Mouse (Mus musculus): ENCODE data around the gene Inpp4b. TPM values are rescaled to one million over a fixed set of nuclear protein-coding genes. Genes with fewer than 3 reads are reported as not detected.

The Inpp4b gene
- polyA plus RNA-seq, 1 experiment from 2014 or later, result 3.2 TPM

DNA sequence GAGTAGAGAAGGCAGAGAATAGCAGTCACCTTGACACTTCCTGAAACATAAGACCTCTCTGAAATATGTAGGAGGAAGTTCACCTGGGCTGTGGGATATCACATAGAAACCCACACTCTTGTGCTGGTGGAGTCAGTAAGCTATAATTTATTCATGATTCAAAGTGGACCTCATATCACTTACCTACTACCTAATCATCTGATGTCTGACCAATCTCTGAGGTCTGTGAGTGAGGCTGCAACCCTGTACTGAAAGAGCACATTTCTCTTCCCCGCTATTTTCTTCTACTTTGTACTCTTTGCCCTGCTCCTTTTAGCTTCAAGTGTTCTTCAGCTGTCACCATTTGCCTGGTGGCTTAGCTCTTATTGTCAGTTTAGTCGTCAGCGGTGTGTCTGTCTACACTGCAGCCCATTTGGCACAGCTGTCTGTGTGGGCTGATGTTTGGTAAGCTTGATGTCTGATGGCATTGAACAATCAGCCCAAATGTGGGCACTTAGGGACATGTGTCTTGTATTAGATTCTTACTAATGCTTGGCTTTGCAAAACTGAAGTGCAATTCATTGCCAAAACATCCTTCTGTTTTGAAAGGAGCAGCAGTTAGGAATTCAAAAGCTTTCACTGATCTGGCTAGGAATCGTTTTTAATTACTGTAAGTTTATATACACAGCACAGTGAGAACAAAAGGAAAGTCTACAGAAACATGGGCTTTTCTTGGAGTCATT is 434.3 kb downstream of the Inpp4b start:
- TF ChIP-seq EP300 (optimal IDR thresholded peaks at IDR 0.05), result no peak
- TF ChIP-seq CTCF (IDR thresholded peaks at IDR 0.05; ENCODE audit: low read depth), result no peak
- H3K4me3 ChIP-seq (ENCODE audit: low read depth, low read length), result no peak overlapping the region
- no peak overlapping the region for H3K9ac ChIP-seq (ENCODE audit: low read length)
- H3K4me2 ChIP-seq (replicated peaks; ENCODE audit: low read depth), result no peak overlapping the region
- no peaks in the 10 kb centered on the region for H3K27me3 ChIP-seq (ENCODE audit: control insufficient read depth, insufficient read depth, low read length)
- no peak overlapping the region for H3K27ac ChIP-seq (replicated peaks)
- no peaks in the 10 kb centered on the region for H3K9me3 ChIP-seq (ENCODE audit: control insufficient read depth, low read length)
- no peak for DNase-seq (ENCODE audit: low spot score)
- WGBS, result 52% methylated on average over 4 of the region's 4 CpGs
- no peak for ATAC-seq (ENCODE audit: low FRiP score, low TSS enrichment)
- no peaks in the 10 kb centered on the region for H3K4me1 ChIP-seq (replicated peaks; ENCODE audit: control insufficient read depth, insufficient read depth)
- no peaks in the 10 kb centered on the region for H3K36me3 ChIP-seq (ENCODE audit: control insufficient read depth, insufficient read depth, low read length)

- DNase-seq (ENCODE audit: low spot score), result no peak
These were observed 435.3 kb downstream of the Inpp4b start for GRCm38 (mm10) chr8:81777704-81778103.

GRCm38 (mm10) chr8:81779440-81779839 is 437.1 kb downstream of the Inpp4b start:
- Histone ChIP-seq H3K4me1 (replicated peaks; ENCODE audit: control insufficient read depth, insufficient read depth) (no peaks in the 10 kb centered on the region), H3K27ac (replicated peaks) (no peak overlapping the region), H3K4me2 (replicated peaks; ENCODE audit: low read depth) (no peak overlapping the region), H3K27me3 (ENCODE audit: control insufficient read depth, insufficient read depth, low read length) (no peaks in the 10 kb centered on the region), H3K9ac (ENCODE audit: low read length) (no peak overlapping the region), H3K4me3 (ENCODE audit: low read depth, low read length) (no peak overlapping the region), H3K9me3 (ENCODE audit: control insufficient read depth, low read length) (no peaks in the 10 kb centered on the region), H3K36me3 (ENCODE audit: control insufficient read depth, insufficient read depth, low read length) (no peaks in the 10 kb centered on the region)
- 87% methylated on average over 5 of the region's 5 CpGs for WGBS
- no peak for TF ChIP-seq CTCF (IDR thresholded peaks at IDR 0.05; ENCODE audit: low read depth)
- no peak for TF ChIP-seq EP300 (optimal IDR thresholded peaks at IDR 0.05)
- ATAC-seq (ENCODE audit: low FRiP score, low TSS enrichment) (no peak), DNase-seq (ENCODE audit: low spot score) (no peak)

More at GRCm38 (mm10) chr8:81777704-81778103, 435.3 kb downstream of the Inpp4b start:
- Histone ChIP-seq H3K4me3 (ENCODE audit: low read depth, low read length) (no peak overlapping the region), H3K9ac (ENCODE audit: low read length) (no peak overlapping the region), H3K4me1 (replicated peaks; ENCODE audit: control insufficient read depth, insufficient read depth) (no peaks in the 10 kb centered on the region), H3K4me2 (replicated peaks; ENCODE audit: low read depth) (no peak overlapping the region), H3K27ac (replicated peaks) (no peak overlapping the region), H3K9me3 (ENCODE audit: control insufficient read depth, low read length) (no peaks in the 10 kb centered on the region), H3K36me3 (ENCODE audit: control insufficient read depth, insufficient read depth, low read length) (no peaks in the 10 kb centered on the region), H3K27me3 (ENCODE audit: control insufficient read depth, insufficient read depth, low read length) (no peaks in the 10 kb centered on the region)
- 73% methylated on average over 1 of the region's 1 CpGs for WGBS
- ATAC-seq (ENCODE audit: low FRiP score, low TSS enrichment), result no peak
- TF ChIP-seq CTCF (IDR thresholded peaks at IDR 0.05; ENCODE audit: low read depth) (no peak), EP300 (optimal IDR thresholded peaks at IDR 0.05) (no peak)

DNA sequence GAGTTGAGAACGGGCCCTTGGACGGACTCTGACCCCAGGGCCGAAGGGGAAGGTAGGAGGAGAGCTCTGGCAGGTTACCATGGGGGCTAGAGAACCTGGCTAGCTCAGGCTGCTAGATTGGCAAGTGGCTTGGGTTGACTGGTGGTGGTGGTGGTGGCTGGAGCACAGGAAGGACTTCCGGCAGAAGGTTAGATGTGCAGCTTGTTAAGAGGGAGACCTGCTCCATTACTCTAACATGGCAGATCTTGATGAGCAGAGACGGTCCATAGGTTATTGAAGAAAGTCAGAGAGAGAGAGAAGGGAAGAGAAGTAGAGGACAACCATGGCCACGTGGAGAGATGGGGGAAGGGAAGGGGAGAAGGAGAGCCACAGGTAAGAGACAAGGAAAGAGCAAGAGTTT is 437.8 kb downstream of the Inpp4b start:
- H3K9ac ChIP-seq (ENCODE audit: low read length), result no peak overlapping the region
- DNase-seq (ENCODE audit: low spot score), result no peak
- no peak overlapping the region for H3K4me3 ChIP-seq (ENCODE audit: low read depth, low read length)
- no peak for ATAC-seq (ENCODE audit: low FRiP score, low TSS enrichment)
- H3K4me1 ChIP-seq (replicated peaks; ENCODE audit: control insufficient read depth, insufficient read depth), result no peaks in the 10 kb centered on the region
- H3K4me2 ChIP-seq (replicated peaks; ENCODE audit: low read depth), result no peak overlapping the region
- H3K27me3 ChIP-seq (ENCODE audit: control insufficient read depth, insufficient read depth, low read length), result no peaks in the 10 kb centered on the region
- no peaks in the 10 kb centered on the region for H3K9me3 ChIP-seq (ENCODE audit: control insufficient read depth, low read length)
- H3K27ac ChIP-seq (replicated peaks), result no peak overlapping the region
- no peaks in the 10 kb centered on the region for H3K36me3 ChIP-seq (ENCODE audit: control insufficient read depth, insufficient read depth, low read length)
- 90% methylated on average over 6 of the region's 6 CpGs for WGBS
- no peak for TF ChIP-seq EP300 (optimal IDR thresholded peaks at IDR 0.05)
- TF ChIP-seq CTCF (IDR thresholded peaks at IDR 0.05; ENCODE audit: low read depth), result no peak

DNA sequence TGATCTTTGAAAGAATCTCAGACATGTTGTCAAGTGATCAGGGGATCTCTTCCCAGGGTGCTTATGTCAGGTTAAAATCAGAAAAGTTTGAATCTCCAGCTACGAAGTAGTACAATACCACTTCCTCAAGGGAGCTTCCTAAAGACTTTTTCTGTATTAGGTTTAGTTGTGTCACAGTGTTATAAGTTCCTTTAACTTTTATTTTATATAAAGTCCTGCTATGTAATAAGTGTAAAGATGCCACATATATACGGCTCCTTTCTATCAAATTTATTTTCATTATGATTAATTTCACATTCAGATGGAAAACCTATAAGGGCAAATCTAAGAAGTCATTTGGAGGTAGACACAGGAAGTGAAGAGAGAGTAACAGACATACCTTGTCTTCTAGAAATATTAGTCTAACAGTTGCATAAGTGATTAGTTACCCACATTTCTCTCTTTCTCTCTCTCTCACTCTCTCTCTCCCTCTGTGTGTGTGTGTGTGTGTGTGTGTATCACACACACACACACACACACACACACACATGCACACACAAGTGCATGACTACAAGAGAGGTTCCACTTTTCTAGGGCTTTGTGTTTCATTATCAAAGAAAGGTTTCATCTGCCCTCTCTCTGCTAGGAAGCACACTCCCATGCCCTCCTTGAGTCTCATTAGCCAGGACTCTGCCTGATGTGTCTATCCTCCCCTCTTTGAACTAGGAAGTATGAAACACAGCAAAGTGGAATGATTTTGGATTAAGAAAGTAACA is 438.7 kb downstream of the Inpp4b start:
- H3K27ac ChIP-seq (replicated peaks), result no peak overlapping the region
- H3K9ac ChIP-seq (ENCODE audit: low read length), result no peak overlapping the region
- no peaks in the 10 kb centered on the region for H3K4me1 ChIP-seq (replicated peaks; ENCODE audit: control insufficient read depth, insufficient read depth)
- no peak overlapping the region for H3K4me2 ChIP-seq (replicated peaks; ENCODE audit: low read depth)
- H3K9me3 ChIP-seq (ENCODE audit: control insufficient read depth, low read length), result no peaks in the 10 kb centered on the region
- no peak for ATAC-seq (ENCODE audit: low FRiP score, low TSS enrichment)
- H3K36me3 ChIP-seq (ENCODE audit: control insufficient read depth, insufficient read depth, low read length), result no peaks in the 10 kb centered on the region
- no peaks in the 10 kb centered on the region for H3K27me3 ChIP-seq (ENCODE audit: control insufficient read depth, insufficient read depth, low read length)
- TF ChIP-seq EP300 (optimal IDR thresholded peaks at IDR 0.05), result no peak
- TF ChIP-seq CTCF (IDR thresholded peaks at IDR 0.05; ENCODE audit: low read depth), result no peak
- DNase-seq (ENCODE audit: low spot score), result no peak
- H3K4me3 ChIP-seq (ENCODE audit: low read depth, low read length), result no peak overlapping the region
- 93% methylated on average over 2 of the region's 2 CpGs for WGBS

GRCm38 (mm10) chr8:81782781-81783180 is 440.4 kb downstream of the Inpp4b start:
- WGBS, result 84% methylated on average over 4 of the region's 4 CpGs
- Histone ChIP-seq H3K4me2 (replicated peaks; ENCODE audit: low read depth) (no peak overlapping the region), H3K4me1 (replicated peaks; ENCODE audit: control insufficient read depth, insufficient read depth) (no peaks in the 10 kb centered on the region), H3K36me3 (ENCODE audit: control insufficient read depth, insufficient read depth, low read length) (no peaks in the 10 kb centered on the region), H3K27ac (replicated peaks) (no peak overlapping the region), H3K27me3 (ENCODE audit: control insufficient read depth, insufficient read depth, low read length) (no peaks in the 10 kb centered on the region), H3K4me3 (ENCODE audit: low read depth, low read length) (no peak overlapping the region), H3K9ac (ENCODE audit: low read length) (no peak overlapping the region), H3K9me3 (ENCODE audit: control insufficient read depth, low read length) (no peaks in the 10 kb centered on the region)
- ATAC-seq (ENCODE audit: low FRiP score, low TSS enrichment) (no peak), DNase-seq (ENCODE audit: low spot score) (no peak)
- TF ChIP-seq EP300 (optimal IDR thresholded peaks at IDR 0.05) (no peak), CTCF (IDR thresholded peaks at IDR 0.05; ENCODE audit: low read depth) (no peak)

Data from stomach, postnatal 0 days (tissue).